Mouse (Mus musculus) heart, embryonic 14.5 days (tissue): Measurements from ENCODE around the gene Arpc1a. TPM values are rescaled to one million over a fixed set of nuclear protein-coding genes. Genes with fewer than 3 reads are reported as not detected.

ENCODE experiments used
- ATAC-seq: fragments of 200-750 bp; cut with Nextera tagmentation; 2 replicates; pipeline ENCODE4 v1.8.0; 2017; ENCODE audit warnings: low read depth, moderate TSS enrichment; ENCODE audit not compliant: insufficient number of reproducible peaks, insufficient read depth, low FRiP score
- H3K27ac ChIP-seq, 2 experiments: fragments of 200-500 bp in 1 of 2; fragments of 300-500 bp in 1 of 2; sonication (generic) in 1 of 2; replicated peaks in 1 of 2; 2 replicates each; pipeline ENCODE4 v1.5.1; 2012 to 2014; ENCODE audit warnings: low read depth in 2 of 2, low read length in 2 of 2, control low read depth in 1 of 2, mild to moderate bottlenecking in 1 of 2, mixed read lengths in 1 of 2; ENCODE audit not compliant: control insufficient read depth in 1 of 2, insufficient read depth in 1 of 2
- H3K27me3 ChIP-seq: fragments of 300-500 bp; sonication (generic); 2 replicates; pipeline ENCODE4 v1.6.1; 2014; ENCODE audit warnings: mild to moderate bottlenecking, low read length, control low read depth; ENCODE audit not compliant: control insufficient read depth, insufficient read depth
- H3K36me3 ChIP-seq: fragments of 300-500 bp; sonication (generic); 2 replicates; pipeline ENCODE4 v1.6.1; 2014; ENCODE audit warnings: mild to moderate bottlenecking, control low read depth, low read length, mixed read lengths; ENCODE audit not compliant: control insufficient read depth, insufficient read depth
- H3K4me1 ChIP-seq, 2 experiments: fragments of 200-500 bp in 1 of 2; fragments of 300-500 bp in 1 of 2; sonication (generic) in 1 of 2; 2 replicates each; pipeline ENCODE4 v1.6.1; 2012 to 2014; ENCODE audit warnings: low read length in 2 of 2, control low read depth in 1 of 2, mixed read lengths in 1 of 2; ENCODE audit not compliant: control insufficient read depth in 2 of 2, insufficient read depth in 2 of 2
- H3K4me2 ChIP-seq: fragments of 300-500 bp; sonication (generic); 2 replicates; pipeline ENCODE4 v1.6.1; 2014; ENCODE audit warnings: mild to moderate bottlenecking, low read length
- H3K4me3 ChIP-seq, 2 experiments: fragments of 200-500 bp in 1 of 2; fragments of 300-500 bp in 1 of 2; sonication (generic) in 1 of 2; 2 replicates each; pipeline ENCODE4 v1.5.1; 2012 to 2014; ENCODE audit warnings: low read length in 2 of 2, mild to moderate bottlenecking in 2 of 2, control low read depth in 1 of 2, low read depth in 1 of 2, moderate library complexity in 1 of 2; ENCODE audit not compliant: control insufficient read depth in 1 of 2, insufficient read depth in 1 of 2
- H3K9ac ChIP-seq: fragments of 300-500 bp; sonication (generic); 2 replicates; pipeline ENCODE4 v1.6.1; 2014; ENCODE audit warnings: mild to moderate bottlenecking, low read length
- H3K9me3 ChIP-seq: fragments of 300-500 bp; sonication (generic); 2 replicates; pipeline ENCODE4 v1.6.1; 2016; ENCODE audit warnings: low read length, control low read depth; ENCODE audit not compliant: control insufficient read depth
- WGBS: fragments of 180-500 bp; shearing (Covaris S2); extraction: QIAGEN DNeasy Blood & Tissue Kit; methylation state at CpG from one replicate; pipeline ENCODE4 v1.1.7; 2014; 5-methylcytosine and 5-hydroxymethylcytosine counted together
- polyA plus RNA-seq: library from polyadenylated mRNA; unstranded; fragments of >200 nt; fragmentation: Nextera tagmentation; extraction: Ambion mirVana; gene quantifications from 2 replicates; pipeline ENCODE4 v1.2.1, GENCODE M21; 2014

Arpc1a gene
- polyA plus RNA-seq, 1 experiment from 2014 or later = 107 TPM

DNA sequence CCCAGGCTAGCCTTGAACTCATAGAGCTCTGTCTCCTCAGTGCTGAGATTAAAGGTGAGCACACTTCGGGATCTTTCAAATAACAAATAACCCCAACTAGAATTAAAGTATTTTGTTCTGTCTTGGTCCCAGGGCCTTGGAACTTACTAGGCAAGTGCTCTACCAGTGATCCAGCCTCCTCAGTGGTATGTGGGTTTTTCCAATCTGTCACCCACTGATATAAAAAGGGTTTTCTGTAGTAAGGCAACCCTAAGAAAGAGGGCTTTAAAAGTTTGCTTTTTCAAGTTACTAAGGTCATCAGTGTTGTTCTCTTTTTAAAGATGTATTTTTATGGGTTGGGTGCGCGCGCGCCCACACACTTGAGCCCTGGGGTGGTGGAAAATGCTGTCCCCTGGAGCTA lies 32.1 kb downstream of the Arpc1a start:
- H3K27ac ChIP-seq = peak overlapping the region; percentile 65 to 77
- H3K27me3 ChIP-seq = no peaks in the 10 kb centered on the region
- H3K9ac ChIP-seq = no peak overlapping the region
- WGBS = 93% methylated on average over 5 of the region's 5 CpGs
- no peaks in the 10 kb centered on the region for H3K9me3 ChIP-seq
- H3K4me3 ChIP-seq = peak overlapping the region in 1 of 2 experiments; percentile 87; a peak in 1 of 4 replicates
- peaks cover 7 to 21% of the 10 kb centered on the region in 2 experiments; a peak in 2 of 4 replicates for H3K4me1 ChIP-seq
- peak overlapping the region; percentile 89 for H3K4me2 ChIP-seq
- ATAC-seq = no peak
- no peaks in the 10 kb centered on the region; the same call in 1 of the 2 replicates for H3K36me3 ChIP-seq

- Histone ChIP-seq H3K27ac (peak overlapping the region; percentile 65 to 77), H3K4me2 (peak overlapping the region; percentile 89), H3K4me3 (peak overlapping the region in 1 of 2 experiments; percentile 20; a peak in 2 of 4 replicates), H3K36me3 (peaks cover under 1% of the 10 kb centered on the region; the same call in 1 of the 2 replicates), H3K4me1 (peaks cover 12 to 26% of the 10 kb centered on the region in 2 experiments; a peak in 3 of 4 replicates), H3K27me3 (no peaks in the 10 kb centered on the region), H3K9ac (0 out of 2 replicates have a peak overlapping the region, but pooled peaks have one; percentile 5), H3K9me3 (no peaks in the 10 kb centered on the region)
- ATAC-seq = peak; percentile 31; the same call in 1 of the 2 replicates
- WGBS = 44% methylated on average over 4 of the region's 4 CpGs
Measured at GRCm38 (mm10) chr5:145116316-145116715, 32.7 kb downstream of the Arpc1a start.

- peaks cover 7% of the 10 kb centered on the region; the same call in 1 of the 2 replicates for H3K36me3 ChIP-seq
- no peaks in the 10 kb centered on the region for H3K9me3 ChIP-seq
- peak overlapping the region; percentile 46 for H3K4me2 ChIP-seq
- peaks cover 14 to 30% of the 10 kb centered on the region in 2 experiments; a peak in 3 of 4 replicates for H3K4me1 ChIP-seq
- peak overlapping the region in 1 of 2 experiments; percentile 20; a peak in 1 of 4 replicates for H3K4me3 ChIP-seq
- 35% methylated on average over 10 of the region's 10 CpGs for WGBS
- no peak for ATAC-seq
- H3K27me3 ChIP-seq = no peaks in the 10 kb centered on the region
- 0 out of 2 replicates have a peak overlapping the region, but pooled peaks have one; percentile 5 for H3K9ac ChIP-seq
- peak overlapping the region; percentile 53 to 65 for H3K27ac ChIP-seq
Measured at GRCm38 (mm10) chr5:145116916-145117315, 33.3 kb downstream of the Arpc1a start.

DNA sequence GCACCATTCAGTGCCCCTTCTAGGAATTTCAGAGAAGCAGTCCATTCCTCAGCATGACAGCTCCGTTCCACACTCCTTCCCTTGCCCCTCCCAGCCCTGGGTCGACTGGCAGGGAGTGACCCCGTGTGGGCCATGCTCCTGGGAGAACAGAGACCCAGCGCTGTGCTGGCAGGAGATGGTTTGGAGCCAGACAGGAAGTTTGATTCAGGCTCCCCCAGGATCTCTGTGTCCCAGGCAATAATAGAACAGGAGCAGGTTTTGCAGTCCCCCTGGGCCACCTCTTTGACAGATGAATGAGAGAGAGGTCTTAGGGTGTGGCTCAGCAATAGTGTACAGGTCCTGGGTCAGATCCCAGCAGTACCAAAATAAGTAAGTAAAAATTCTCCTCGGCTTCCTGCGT lies 34.4 kb downstream of the Arpc1a start:
- 54% methylated on average over 6 of the region's 6 CpGs for WGBS
- ATAC-seq = no peak
- Histone ChIP-seq H3K4me2 (no peak overlapping the region), H3K9me3 (no peaks in the 10 kb centered on the region), H3K4me1 (peaks cover 14 to 30% of the 10 kb centered on the region in 2 experiments; a peak in 3 of 4 replicates), H3K27ac (no peak overlapping the region), H3K36me3 (peaks cover 17% of the 10 kb centered on the region), H3K9ac (no peak overlapping the region), H3K4me3 (no peak overlapping the region), H3K27me3 (no peaks in the 10 kb centered on the region)

- Histone ChIP-seq H3K4me2 (no peak overlapping the region), H3K27me3 (no peaks in the 10 kb centered on the region), H3K9ac (no peak overlapping the region), H3K27ac (no peak overlapping the region), H3K36me3 (peaks cover 22% of the 10 kb centered on the region), H3K4me1 (peaks cover 14 to 30% of the 10 kb centered on the region in 2 experiments; a peak in 3 of 4 replicates), H3K4me3 (no peak overlapping the region), H3K9me3 (no peaks in the 10 kb centered on the region)
- ATAC-seq = no peak
- 96% methylated on average over 5 of the region's 5 CpGs for WGBS
Measured at GRCm38 (mm10) chr5:145118461-145118860, 34.8 kb downstream of the Arpc1a start.

DNA sequence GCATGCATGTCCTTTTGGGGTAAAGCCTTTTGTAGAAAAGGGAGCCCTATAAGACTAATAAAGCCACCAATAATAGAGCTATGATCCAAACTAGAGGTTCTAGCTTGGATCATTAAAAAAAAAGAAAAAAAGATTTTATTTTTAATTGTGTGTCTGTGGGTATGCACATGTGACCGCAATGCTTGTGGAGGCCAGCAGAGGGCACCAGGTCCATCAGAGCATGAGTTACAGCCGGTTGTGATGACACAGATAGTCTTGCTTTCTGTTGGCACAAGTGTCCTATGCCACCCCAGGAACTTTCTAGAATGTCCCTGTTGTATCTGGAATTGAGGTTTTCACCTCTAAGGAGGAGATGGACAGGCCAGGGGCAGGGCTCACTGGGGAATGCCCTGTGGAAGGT lies 35.8 kb downstream of the Arpc1a start:
- no peak overlapping the region for H3K27ac ChIP-seq
- H3K27me3 ChIP-seq = no peaks in the 10 kb centered on the region
- H3K4me1 ChIP-seq = peaks cover 11 to 30% of the 10 kb centered on the region in 2 experiments; a peak in 3 of 4 replicates
- ATAC-seq = no peak
- no peak overlapping the region for H3K4me3 ChIP-seq
- 91% methylated on average over 2 of the region's 2 CpGs for WGBS
- no peak overlapping the region for H3K4me2 ChIP-seq
- H3K9me3 ChIP-seq = no peaks in the 10 kb centered on the region
- no peak overlapping the region for H3K9ac ChIP-seq
- H3K36me3 ChIP-seq = peaks cover 31% of the 10 kb centered on the region

- Histone ChIP-seq H3K9me3 (no peaks in the 10 kb centered on the region), H3K4me3 (no peak overlapping the region), H3K27me3 (no peaks in the 10 kb centered on the region), H3K36me3 (peaks cover 47% of the 10 kb centered on the region), H3K4me2 (no peak overlapping the region), H3K27ac (0 out of 4 replicates have a peak overlapping the region, but pooled peaks of 1 of the 2 experiments have one; percentile 4), H3K9ac (no peak overlapping the region), H3K4me1 (peaks cover 10 to 24% of the 10 kb centered on the region in 2 experiments; a peak in 3 of 4 replicates)
- 58% methylated on average over 7 of the region's 7 CpGs for WGBS
- ATAC-seq = no peak
Measured at GRCm38 (mm10) chr5:145120921-145121320, 37.3 kb downstream of the Arpc1a start.
